Mouse (Mus musculus): Measurements from ENCODE around the gene Aldh1b1. TPM values are rescaled to one million over a fixed set of nuclear protein-coding genes. Genes with fewer than 3 reads are reported as not detected.

The Aldh1b1 gene
- total RNA-seq, 2 experiments from 2014 or later, result 5.4 to 28.6 TPM

DNA sequence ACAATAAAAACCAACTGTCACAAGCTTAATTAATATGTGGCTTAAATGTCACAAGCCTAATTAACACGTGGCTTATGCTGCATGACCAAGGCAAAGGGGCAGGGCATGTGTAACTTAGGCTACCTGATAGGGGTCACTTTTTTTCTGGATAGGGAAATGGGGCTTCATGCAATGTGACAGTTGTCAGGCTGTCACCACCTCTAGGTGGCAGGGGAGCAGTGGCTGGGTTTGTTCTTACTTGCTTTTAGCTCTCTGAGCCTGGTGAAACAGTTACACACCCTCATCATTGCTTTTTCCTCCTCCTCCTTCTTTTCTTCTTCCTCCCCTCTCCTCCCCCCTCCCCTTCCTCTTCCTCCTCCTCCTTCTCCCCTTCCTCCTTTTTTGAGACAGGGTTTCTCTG is 15.2 kb upstream of the Aldh1b1 start:
- ATAC-seq (replicated peaks; ENCODE audit: poor library complexity), result no peak; the same call in 1 of the 2 replicates

DNA sequence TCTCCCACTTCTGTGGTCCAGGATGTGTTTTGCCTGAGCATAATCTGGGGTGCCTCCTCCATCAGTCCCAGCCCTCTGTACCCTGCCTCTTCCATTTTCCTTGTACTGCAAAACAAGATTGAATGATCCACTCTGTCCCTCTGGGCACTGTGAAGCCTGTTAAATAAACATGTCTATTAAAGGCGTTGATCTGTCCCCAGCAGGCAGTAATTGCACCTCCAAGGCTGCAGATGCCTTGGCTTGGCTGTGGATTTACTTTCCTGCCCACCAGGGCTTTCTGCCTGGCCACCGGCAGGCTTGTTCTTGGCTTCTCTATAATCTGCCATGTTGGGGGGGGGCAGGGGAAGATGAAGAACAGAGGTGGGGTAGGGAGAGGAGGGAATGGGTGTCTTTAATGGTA is 12.9 kb upstream of the Aldh1b1 start:
- no peak for ATAC-seq (replicated peaks; ENCODE audit: poor library complexity)

DNA sequence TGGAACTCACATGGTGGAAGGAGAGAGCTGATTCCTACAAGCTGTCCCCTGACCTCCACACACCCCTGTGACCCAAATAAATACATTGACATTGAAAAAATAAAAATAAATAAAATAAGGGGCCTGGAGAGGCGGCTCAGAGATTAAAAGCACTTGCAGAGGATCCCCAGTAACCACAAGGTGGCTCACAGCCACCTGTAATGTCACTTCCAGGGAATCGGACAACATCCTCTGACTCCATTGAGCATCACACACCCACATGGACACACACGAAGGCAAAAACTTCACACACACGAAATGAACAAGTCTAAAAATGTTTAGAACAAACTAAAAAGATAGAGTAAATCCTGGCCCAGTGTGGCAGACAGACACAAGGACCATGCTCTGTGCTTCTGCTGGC is 12.1 kb upstream of the Aldh1b1 start:
- ATAC-seq (replicated peaks; ENCODE audit: poor library complexity), result no peak

DNA sequence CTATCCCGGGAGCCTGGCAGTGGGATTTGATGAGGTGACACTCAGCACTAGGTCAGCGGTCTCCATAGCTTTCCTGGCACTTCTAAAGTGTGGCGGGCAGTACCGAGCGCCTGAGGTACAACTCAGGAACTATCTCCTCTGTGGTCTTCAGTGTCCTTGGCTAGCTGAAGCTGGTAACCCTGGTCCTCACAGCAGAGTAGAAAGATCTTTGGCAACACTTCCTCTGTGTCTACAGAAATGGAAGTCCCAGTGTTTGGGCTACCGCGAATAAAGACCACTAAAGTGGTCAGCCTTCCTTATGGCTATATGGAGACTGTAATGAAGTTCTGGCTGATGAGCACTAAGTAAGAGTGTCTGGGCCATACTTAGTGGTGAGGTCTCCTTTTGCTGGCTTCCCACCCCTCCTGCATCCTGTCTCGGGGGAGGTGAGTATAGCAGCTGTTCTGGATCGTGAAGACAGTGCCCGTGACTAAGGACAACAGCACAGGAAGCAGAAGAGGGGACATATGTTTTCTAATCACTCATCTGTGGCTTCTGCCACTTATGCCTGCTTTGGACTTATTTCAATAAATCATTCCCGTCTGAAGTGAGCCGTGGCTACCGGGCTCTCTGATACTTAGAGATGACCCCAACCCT is 10.3 kb upstream of the Aldh1b1 start:
- ATAC-seq (replicated peaks; ENCODE audit: poor library complexity), result peak; percentile 37

DNA sequence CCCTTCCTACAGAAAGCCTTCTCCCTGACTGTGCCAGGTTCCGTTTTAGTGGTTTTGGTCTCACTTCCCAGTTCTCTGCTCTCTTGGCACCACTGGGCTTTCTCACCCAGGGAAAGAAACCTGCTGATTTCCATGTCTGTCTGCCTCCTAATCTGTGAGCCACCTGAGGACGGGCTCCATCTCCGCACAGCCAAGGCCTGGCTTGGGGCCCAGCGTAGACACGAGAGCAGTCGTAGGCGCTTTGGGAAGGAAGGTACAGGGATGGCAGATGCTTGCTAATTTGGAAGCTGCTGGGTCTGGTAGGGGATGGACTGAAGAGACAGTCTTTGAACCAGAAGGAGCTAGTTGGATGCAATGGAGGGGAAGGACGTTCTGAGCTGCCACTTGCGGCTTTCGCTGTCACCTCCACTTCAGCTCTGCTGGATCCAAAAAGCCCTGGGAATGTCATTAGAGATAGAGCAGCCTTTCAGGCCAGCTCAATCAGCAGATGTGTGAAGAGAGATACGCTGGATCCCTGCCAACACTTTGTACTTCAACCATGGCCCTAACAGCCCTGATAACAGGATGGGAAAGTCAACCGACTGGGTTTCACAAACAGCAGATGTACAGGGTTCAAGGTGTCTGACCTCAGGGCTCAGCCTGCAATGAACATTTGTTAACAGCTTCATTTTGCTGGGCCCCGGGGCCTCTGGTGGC is 9.4 kb upstream of the Aldh1b1 start:
- ATAC-seq (replicated peaks; ENCODE audit: poor library complexity), result peak; percentile 59

DNA sequence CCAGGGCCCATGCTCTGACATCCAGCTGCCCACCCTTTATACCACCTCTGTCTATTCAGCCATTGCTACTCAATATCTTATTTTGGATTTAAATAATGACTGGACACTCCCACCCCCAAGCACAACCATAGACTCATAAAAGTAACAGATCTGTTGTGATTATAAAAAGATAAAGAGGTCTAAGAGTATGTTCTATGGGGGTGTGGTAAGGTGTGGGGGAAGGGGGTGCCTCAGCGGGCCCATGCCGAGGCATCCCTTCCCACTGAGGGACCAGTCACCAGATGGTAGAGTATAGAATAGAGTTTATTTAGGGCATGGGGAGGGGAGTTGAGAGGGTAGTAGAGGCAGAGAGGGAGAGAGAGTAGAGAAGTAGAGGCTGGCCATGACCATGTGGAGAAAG is 8.8 kb upstream of the Aldh1b1 start:
- ATAC-seq (replicated peaks; ENCODE audit: poor library complexity), result no peak

DNA sequence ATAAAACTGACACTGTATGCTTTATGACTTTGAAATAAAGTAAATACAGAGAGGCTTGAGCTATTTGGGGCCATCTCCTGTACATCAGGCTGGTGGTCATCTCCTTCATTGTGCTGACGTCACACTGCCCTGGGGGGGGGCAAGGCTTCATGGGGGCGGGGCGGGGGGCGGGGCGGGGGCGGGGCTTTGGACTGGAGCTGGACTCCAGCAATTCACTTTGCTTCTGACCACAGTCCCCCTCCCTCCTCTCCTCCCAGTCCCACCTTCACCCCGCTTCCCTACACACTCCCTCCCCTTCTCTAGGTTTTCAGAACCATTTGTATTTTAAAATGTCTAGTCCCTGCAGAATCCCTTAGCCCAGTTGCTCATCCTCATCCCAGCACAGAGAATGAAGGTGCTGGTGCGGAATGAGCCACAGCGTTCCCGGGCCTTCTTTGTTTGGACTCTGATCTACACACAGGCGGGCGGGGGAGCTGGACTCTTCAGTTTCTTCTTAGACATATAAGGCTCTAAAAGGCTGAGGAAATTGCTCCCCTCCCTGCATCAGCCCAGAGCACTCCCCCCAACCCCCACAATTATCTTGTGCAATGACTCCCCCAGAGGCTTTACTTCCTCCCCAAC is 3.5 kb upstream of the Aldh1b1 start:
- peak; percentile 46 for ATAC-seq (replicated peaks; ENCODE audit: poor library complexity)

DNA sequence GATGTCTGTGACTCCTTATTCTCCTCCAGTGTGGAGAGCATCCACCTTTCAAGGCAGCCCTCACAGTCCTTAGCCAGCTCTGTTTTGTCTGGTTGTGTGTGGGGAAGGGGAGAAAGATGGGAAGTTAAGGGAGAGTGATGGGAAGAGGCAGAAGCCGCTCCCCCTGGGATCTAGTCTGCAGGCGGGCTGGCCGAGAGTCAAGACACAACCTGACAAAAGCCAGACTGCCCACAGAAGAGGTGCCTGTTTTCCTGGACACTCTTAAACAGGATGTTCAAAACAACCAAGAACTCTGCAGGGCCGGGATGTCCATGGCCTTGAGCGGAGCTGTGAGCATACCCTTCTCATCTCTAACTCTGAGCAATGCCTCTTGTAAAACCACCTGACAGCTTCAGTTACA is 2.1 kb upstream of the Aldh1b1 start:
- no peak for ATAC-seq (replicated peaks; ENCODE audit: poor library complexity)

DNA sequence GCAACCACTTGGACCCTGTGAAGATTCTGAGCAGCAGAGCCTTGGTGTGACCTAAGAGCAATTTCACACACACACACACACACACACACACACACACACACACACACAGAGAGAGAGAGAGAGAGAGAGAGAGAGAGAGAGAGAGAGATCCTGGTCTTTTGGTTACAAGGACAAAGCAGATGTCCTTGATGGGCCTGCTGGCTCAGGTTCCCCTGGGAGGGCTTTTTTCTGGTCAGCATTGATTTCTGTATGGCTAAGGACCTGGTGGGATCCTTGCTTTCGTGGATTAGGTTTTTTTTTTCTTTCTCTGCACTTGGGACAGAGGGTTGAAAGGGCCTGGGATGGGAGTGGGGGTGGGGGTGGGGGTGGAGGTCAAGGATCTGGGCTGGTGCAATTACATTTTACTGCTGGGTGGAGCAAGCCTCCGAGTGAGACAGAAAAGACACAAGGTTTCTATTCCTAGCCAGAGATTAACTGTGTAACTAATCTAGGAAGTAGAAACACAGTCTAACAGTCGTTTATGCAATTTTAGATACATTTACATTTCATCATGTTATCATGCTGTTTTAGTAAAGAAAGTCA is 1.2 kb downstream of the Aldh1b1 start:
- ATAC-seq (replicated peaks; ENCODE audit: poor library complexity), result no peak

DNA sequence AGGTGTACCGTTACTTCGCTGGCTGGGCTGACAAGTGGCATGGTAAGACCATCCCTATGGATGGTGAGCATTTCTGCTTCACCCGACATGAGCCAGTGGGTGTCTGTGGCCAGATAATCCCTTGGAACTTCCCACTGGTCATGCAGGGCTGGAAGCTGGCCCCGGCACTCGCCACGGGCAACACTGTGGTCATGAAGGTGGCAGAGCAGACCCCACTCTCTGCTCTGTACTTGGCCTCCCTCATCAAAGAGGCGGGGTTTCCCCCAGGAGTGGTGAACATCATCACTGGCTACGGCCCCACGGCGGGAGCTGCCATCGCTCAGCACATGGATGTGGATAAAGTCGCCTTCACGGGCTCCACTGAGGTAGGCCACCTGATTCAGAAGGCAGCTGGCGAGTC is 4.1 kb downstream of the Aldh1b1 start:
- ATAC-seq (replicated peaks; ENCODE audit: poor library complexity), result no peak

DNA sequence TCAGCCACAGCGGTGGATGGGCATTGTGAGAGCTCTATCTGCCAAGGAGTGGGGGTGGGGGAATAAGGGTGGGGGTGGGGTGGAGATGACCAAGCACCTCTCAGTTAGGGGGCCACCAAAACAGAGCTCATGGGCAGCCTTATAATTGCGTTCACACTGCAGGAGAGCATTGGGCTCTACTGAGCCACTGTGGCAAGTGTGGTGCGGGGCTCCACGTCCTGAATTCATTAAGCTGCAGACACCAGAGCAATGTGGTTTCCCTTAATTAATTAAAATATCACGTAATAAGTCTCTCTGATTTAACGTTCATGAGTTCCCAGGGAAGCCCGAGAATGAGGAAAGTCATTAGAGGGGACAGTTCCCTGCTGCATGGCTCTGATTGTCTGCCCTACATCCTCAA is 9.2 kb downstream of the Aldh1b1 start:
- ATAC-seq (replicated peaks; ENCODE audit: poor library complexity), result no peak

DNA sequence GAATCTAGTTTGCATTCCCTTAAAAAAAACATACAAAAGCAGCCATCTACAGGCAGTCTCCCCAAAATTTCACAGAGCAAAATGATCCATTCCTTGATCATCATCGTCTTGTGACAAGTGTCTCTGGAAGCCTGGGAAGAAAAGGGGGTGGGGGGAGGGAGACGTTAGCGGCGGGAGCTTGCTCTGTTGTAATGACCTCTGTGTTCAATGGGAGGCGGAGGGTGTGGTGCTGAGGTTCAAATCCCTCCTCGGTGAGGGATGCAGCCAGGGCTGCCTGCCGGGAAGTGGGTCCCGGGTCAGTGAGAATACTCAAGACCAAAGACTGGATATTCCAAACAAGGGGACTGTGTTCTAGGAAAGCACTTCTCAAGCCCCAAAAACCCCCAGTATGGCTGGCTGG is 12.4 kb downstream of the Aldh1b1 start:
- no peak for ATAC-seq (replicated peaks; ENCODE audit: poor library complexity)

DNA sequence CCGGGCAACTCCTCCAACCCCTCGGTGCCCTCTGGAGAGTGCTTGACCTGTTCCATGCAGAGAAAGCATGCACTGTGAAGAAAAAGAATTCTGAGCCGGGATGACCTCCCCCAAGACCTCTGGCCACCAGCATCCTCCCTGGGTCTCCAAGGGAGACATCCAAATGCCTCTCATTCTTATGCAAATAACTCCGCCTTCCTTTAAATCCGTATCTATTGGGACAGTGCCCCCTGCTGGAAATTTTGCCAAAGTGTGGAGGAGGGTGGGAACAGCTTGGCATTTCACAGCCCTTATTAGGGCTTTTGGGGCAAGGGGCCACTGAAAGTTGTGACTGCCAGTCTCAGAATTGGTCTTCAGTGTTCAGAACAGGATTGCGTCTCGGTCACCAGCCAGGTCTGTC is 16.7 kb downstream of the Aldh1b1 start:
- ATAC-seq (replicated peaks; ENCODE audit: poor library complexity), result peak; percentile 64

DNA sequence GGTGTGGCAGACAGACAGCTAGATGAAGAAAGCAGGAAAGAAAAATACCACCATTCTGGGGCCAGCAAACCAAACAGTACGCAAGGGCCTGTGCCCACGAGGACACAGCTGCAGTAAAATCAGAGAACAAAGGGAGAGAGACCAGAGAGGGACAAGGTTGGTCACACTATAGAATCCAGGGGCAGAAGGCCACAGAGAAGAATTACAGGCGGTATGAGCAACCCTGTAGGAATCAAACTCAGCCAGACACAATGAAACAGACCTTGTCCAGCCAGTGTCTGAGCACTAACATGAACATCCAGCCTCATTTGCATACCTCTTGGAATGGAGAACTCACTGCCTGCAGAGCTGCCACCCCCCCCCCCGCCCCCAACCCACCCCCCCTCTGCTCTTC is 20.0 kb downstream of the Aldh1b1 start:
- ATAC-seq (replicated peaks; ENCODE audit: poor library complexity), result no peak

DNA sequence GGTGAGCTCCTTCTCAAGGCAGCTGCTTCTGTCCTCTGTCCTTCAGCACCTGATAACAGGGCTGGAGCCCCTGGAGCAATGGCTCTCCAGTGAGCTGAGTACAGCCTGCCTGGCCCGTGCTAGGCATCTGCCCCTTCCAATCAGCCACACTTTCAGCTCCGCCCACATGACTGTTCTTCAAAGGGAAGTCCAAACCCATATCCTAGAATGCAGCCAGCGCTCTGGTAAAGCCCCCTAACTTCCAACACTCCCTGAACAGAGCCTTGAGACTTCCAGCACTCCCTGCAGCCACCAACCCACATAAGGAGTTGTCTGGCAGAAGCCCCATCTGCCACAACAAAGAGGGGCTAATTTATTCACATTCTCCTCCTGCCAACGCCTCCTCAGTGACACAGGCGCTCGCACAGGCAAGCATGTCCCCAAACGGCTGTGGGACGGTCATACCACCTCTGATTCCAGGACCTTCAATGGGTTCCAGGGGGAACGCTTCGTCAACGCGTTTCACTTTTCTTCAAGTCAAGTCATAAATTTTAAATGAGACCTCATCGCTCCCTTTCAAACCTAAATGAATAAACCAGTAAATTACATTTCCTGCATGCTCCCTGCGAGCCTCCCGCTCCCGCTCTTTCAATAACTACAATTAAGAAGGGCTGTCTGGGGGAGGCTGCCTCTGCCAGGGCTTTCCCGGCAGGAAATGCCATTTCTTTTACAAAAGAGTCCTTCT is 20.5 kb downstream of the Aldh1b1 start:
- ATAC-seq (replicated peaks; ENCODE audit: poor library complexity), result peak; percentile 69

DNA sequence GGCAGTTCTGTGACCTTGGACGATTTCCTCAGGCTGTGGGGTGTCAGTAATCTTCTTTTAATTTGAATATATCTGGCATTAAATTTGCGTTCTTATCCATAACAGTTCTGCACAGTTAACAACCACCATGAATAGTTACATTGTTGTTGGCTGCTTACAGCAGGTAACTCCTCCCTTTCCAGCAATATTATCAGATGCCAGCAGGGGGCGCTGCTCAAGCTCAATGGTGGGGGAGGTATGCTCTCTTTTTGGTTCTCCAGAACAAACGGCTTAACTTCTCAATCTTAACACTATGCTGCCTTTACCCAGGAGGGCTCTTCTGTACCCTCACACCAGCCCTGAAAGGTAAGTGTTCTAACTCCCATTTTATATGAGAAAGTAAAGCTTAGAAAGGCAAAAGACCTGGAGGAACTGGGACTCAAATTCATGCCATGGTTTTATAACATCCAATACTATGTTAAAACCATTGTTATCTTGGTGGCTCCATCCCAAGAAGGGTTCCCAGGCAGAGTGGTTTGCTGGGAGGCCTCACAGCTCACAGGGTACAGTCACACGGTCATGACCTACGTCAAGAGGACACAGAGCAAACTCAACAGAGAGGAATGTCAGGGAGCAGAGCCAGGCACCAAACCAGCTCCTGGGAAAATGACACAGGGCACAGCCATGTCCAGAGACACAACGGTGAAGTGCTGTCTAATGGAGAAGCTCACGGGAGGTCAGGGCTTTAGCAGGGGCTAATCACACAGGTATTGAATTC is 21.4 kb downstream of the Aldh1b1 start:
- peak; percentile 60 for ATAC-seq (replicated peaks; ENCODE audit: poor library complexity)

DNA sequence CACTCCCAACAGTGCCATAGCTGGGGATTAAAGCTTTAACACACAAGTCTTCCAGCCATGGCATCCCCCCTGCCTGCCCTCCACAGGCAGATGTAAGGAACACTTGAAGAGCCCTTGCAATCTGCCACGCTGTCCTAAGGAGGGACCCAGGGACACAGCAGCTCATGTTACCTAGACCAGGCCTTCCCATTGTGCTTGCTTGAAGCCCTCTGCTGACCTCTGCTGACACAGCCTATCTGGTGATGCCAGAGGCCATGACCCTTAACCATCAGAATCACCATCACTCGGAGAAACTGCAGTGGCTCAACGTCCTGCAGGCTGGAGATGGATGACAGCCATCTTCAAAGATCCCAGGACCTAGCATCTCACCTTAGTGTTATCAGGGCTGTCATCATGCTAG is 23.2 kb downstream of the Aldh1b1 start:
- no peak for ATAC-seq (replicated peaks; ENCODE audit: poor library complexity)

DNA sequence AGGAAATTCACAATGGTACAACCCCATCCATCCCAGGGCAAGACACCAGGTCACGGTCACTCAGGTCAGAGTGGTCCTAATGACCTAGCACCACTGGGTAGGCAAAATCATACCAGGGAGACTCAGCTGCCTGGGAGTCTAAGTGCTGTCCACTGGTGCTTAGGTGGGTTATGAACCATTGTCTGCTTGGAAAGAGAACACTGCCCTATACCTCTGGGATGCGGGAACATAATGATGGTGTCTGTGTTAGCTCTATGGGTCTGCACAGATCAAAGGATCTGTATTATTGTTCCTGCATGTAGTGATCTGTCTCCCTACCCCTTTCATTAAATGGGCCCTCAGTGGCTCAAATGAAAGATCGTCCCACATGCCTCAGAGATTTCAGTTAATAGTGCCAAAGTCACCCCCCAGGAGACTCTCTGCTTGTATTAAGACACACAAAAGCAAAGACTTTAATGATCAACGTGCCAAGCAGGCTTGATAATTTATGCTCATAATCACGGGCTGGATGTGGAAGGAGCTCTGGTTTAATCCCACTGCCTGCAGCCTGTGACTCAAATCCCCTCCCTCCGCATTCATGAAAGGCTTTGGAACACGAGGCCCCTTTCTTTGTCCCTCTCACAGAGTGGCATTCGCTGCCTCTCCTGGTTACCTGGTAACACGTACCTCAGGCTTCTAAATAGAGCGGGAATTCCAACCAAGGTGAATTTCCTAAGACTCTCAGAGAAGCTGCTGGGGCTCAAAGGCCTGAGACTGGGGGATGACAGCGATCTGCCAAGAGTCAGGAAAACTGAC is 24.2 kb downstream of the Aldh1b1 start:
- no peak for ATAC-seq (replicated peaks; ENCODE audit: poor library complexity)

DNA sequence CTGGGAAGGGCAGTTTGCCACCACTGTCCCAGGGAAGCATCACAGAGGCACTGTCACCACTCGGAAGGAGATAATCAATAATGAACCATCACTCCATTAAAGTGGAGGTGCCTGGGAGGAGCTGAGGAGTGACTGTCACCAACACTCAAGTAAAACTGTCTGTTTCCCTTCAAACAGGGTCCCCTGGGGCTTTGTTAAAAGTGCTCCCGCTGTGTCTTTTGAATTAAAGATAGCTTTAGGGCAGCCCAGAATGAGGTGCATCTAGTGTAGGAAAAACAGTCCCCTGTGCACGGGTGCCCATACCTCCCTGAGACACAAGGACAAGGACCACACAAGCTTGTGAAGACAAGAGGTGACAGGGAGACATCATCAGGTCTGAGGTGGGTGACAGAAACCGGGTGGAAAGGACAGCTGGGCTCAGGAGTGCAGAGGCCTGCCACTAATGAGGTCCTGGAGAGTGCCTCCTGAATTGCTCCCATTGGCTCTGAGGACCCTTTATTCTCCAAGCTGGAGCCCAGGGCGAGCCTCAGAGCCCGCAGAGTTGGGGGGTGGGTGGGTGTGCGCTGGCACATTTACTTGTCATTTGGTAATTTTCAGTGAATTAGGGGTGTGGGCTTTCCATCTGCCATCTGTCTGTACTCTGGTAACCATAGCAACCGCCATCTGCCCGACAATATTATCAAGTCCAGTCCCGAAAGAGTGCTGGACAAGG is 25.4 kb downstream of the Aldh1b1 start:
- no peak for ATAC-seq (replicated peaks; ENCODE audit: poor library complexity)
